Mouse (Mus musculus): ENCODE results near the gene Mxi1.

DNA sequence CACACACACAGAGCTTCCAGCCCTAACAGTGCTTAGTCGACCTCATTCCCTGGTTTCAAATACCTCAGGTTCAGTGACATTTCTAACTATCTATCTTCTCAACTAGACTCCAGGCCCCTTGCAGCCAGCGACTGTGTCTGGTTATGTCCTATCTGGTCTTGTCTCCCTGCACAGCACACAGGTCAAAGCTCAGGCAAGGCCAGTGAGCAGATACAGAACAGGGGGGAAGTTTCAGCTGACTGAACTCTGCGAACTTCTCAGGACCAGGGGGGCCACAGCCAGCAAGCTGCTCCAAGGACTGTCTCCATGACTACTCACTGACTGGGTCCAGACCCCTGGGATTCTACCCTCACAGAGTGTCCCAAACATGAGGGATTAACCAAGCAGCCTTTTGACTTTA, 35.1 kb upstream of the Mxi1 start:
- TF ChIP-seq CTCF (IDR thresholded peaks at IDR 0.05; ENCODE audit: insufficient read depth, low read length) (no peak), POLR2A (IDR thresholded peaks at IDR 0.05; ENCODE audit: borderline replicate concordance, extremely low read depth, low read depth, low read length) (no peak)

Measured in lung, adult 2 months (tissue).